Mouse (Mus musculus): ENCODE measurements around the gene Thrsp. TPM values are rescaled to one million over a fixed set of nuclear protein-coding genes. Genes with fewer than 3 reads are reported as not detected.
"Not testable (repeated sequence)": the region's sequence is repeated elsewhere in the genome, so short reads cannot be mapped to it uniquely, and the experiment has no call there.

The Thrsp gene
- polyA plus RNA-seq, 1 experiment from 2014 or later, result 1.2 TPM

DNA sequence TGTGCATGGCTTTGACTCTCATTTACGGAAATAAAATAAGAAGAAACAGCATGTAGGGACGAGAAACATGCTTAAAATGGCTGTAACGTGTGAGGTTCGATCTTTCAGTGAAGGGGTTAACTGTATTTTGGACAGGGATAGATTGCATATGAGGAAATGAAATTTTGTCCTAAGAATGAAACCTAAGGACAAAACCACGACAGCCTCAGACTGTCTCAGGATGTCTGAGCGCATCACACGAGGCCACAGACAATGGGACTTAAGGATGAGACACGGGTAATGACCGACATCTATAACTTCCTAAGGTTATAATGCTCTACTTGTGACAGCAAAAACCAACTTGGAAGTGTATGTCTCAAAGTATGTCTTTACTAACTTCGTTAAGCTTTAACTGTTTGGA lies 17.0 kb upstream of the Thrsp start:
- H3K4me1 ChIP-seq (ENCODE audit: insufficient read depth, low read length), result peaks cover 6% of the 10 kb centered on the region; the same call in 1 of the 2 replicates
- no peak overlapping the region for H3K9ac ChIP-seq (replicated peaks; ENCODE audit: low read length)
- no peaks in the 10 kb centered on the region for H3K9me3 ChIP-seq (ENCODE audit: low read length)
- no peak overlapping the region for H3K4me3 ChIP-seq (ENCODE audit: low read length)
- WGBS, result 80% methylated on average over 10 of the region's 10 CpGs
- no peak for ATAC-seq (ENCODE audit: low FRiP score, low TSS enrichment)
- no peak overlapping the region for H3K4me2 ChIP-seq (replicated peaks; ENCODE audit: low read depth, low read length)
- H3K36me3 ChIP-seq (ENCODE audit: insufficient read depth, low read length), result no peaks in the 10 kb centered on the region
- no peaks in the 10 kb centered on the region for H3K27me3 ChIP-seq (ENCODE audit: insufficient read depth, low read length)
- no peak overlapping the region for H3K27ac ChIP-seq (ENCODE audit: low read length)

DNA sequence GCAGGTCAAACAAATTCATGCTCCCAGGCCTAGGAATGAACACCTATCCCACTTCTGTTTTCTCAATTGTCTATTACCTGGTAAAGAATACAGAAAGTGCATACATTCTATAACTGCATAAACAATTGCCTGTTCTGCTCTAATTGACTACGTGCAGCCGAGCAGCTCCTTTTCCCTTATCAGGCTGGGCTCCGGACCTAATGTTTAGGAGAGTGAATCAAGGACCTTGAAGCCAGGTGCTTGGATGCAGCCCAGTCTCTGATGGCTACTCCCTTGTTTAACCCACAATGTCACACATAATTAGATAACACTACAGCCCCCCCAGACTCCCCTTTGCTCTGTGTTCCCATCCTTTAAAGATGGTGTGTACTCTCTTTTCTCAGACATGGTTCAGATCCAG lies 16.0 kb upstream of the Thrsp start:
- not testable (repeated sequence) for ATAC-seq (ENCODE audit: low FRiP score, low TSS enrichment); H3K27ac ChIP-seq (ENCODE audit: low read length)

DNA sequence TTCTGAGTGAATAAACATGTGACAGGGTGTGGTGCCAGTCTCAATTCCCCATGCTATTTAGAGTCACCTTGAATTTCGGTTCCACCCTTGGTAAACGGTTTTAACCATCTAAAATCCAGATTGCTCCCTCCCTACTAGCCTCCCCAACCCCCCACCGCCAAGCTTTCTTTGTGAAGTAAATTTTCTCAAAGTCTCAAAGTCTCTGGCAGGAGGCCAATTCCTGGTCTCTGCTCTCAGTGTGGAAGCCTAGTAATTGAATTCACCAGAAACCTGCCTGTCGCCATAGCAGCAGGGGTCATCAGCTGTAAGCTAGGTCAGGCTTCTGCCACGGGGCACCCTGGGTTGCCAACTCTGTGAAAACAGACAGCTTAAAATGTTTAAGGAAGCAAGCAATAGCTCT lies 12.2 kb upstream of the Thrsp start:
- 2% methylated on average over 5 of the region's 5 CpGs for WGBS
- no peak overlapping the region for H3K4me2 ChIP-seq (replicated peaks; ENCODE audit: low read depth, low read length)
- peaks cover 6% of the 10 kb centered on the region; the same call in 1 of the 2 replicates for H3K4me1 ChIP-seq (ENCODE audit: insufficient read depth, low read length)
- no peak overlapping the region for H3K9ac ChIP-seq (replicated peaks; ENCODE audit: low read length)
- no peak overlapping the region for H3K27ac ChIP-seq (ENCODE audit: low read length)
- no peaks in the 10 kb centered on the region for H3K27me3 ChIP-seq (ENCODE audit: insufficient read depth, low read length)
- no peaks in the 10 kb centered on the region for H3K36me3 ChIP-seq (ENCODE audit: insufficient read depth, low read length)
- ATAC-seq (ENCODE audit: low FRiP score, low TSS enrichment), result peak; percentile 73; the same call in 1 of the 2 replicates
- H3K9me3 ChIP-seq (ENCODE audit: low read length), result no peaks in the 10 kb centered on the region
- no peak overlapping the region for H3K4me3 ChIP-seq (ENCODE audit: low read length)

More for the DNA sequence above, 16.0 kb upstream of the Thrsp start:
- not testable (repeated sequence) for H3K9ac ChIP-seq (replicated peaks; ENCODE audit: low read length); H3K36me3 ChIP-seq (ENCODE audit: insufficient read depth, low read length); H3K9me3 ChIP-seq (ENCODE audit: low read length); H3K4me2 ChIP-seq (replicated peaks; ENCODE audit: low read depth, low read length); H3K4me1 ChIP-seq (ENCODE audit: insufficient read depth, low read length); H3K27me3 ChIP-seq (ENCODE audit: insufficient read depth, low read length); H3K4me3 ChIP-seq (ENCODE audit: low read length)
- WGBS, result 70% methylated on average over 3 of the region's 3 CpGs

DNA sequence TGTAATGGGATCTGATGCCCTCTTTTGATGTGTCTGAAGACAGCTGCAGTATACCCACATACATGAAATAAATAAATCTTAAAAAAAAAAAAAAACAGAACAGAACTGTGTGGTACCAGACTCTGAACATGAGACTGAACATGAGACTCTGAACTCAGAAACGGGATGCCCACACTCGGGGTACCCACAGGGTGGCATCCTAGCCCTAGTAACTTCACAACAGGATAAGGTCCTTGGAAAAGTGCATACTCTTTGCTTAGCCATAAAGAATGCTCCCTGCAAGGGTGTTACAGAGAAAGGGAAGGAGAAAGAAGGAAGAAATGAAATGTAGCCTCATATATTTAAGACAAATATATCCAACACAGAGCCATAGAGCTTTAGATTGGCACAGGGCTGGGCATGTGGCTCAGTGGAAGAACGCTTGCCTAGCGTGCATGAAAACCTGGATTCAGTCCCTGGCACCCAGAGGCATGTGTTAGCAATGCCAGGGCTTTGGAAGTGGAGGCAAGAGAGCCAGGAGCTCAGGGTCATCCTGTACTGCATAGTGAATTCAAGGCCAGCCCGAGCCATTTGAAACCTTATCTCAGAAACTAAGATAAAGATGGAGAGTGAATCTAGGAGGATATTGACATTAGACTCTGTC lies 10.4 kb upstream of the Thrsp start:
- WGBS, result 87% methylated on average over 5 of the region's 5 CpGs
- no peak overlapping the region for H3K9ac ChIP-seq (replicated peaks; ENCODE audit: low read length)
- H3K36me3 ChIP-seq (ENCODE audit: insufficient read depth, low read length), result no peaks in the 10 kb centered on the region
- peaks cover 6% of the 10 kb centered on the region; the same call in 1 of the 2 replicates for H3K4me1 ChIP-seq (ENCODE audit: insufficient read depth, low read length)
- H3K9me3 ChIP-seq (ENCODE audit: low read length), result no peaks in the 10 kb centered on the region
- H3K4me3 ChIP-seq (ENCODE audit: low read length), result no peak overlapping the region
- no peak for ATAC-seq (ENCODE audit: low FRiP score, low TSS enrichment)
- no peak overlapping the region for H3K27ac ChIP-seq (ENCODE audit: low read length)
- no peaks in the 10 kb centered on the region for H3K27me3 ChIP-seq (ENCODE audit: insufficient read depth, low read length)
- H3K4me2 ChIP-seq (replicated peaks; ENCODE audit: low read depth, low read length), result no peak overlapping the region

DNA sequence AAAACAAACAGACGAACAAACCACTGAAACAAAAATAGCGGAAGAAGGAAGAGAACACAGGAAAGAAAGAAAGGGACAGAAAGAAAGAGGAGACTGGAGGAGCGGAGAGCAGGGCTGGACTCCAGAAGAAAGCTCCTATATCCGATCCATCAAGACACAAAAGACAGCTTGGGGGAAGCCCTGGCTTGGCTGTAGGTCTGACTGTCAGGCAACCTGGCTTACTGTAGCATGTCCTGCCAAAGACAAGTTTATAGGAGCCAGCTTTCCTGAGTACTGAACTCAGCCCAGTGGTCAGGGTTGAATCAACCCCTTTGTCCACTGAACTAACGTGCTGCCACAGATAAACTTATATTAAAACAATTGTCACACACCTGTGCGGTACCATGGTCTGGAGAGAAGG lies 9.8 kb upstream of the Thrsp start:
- Histone ChIP-seq H3K36me3 (ENCODE audit: insufficient read depth, low read length) (no peaks in the 10 kb centered on the region), H3K9me3 (ENCODE audit: low read length) (no peaks in the 10 kb centered on the region), H3K27ac (ENCODE audit: low read length) (no peak overlapping the region), H3K9ac (replicated peaks; ENCODE audit: low read length) (no peak overlapping the region), H3K4me2 (replicated peaks; ENCODE audit: low read depth, low read length) (no peak overlapping the region), H3K4me1 (ENCODE audit: insufficient read depth, low read length) (peaks cover 6% of the 10 kb centered on the region; the same call in 1 of the 2 replicates), H3K4me3 (ENCODE audit: low read length) (no peak overlapping the region), H3K27me3 (ENCODE audit: insufficient read depth, low read length) (no peaks in the 10 kb centered on the region)
- no peak for ATAC-seq (ENCODE audit: low FRiP score, low TSS enrichment)
- 76% methylated on average over 6 of the region's 6 CpGs for WGBS

DNA sequence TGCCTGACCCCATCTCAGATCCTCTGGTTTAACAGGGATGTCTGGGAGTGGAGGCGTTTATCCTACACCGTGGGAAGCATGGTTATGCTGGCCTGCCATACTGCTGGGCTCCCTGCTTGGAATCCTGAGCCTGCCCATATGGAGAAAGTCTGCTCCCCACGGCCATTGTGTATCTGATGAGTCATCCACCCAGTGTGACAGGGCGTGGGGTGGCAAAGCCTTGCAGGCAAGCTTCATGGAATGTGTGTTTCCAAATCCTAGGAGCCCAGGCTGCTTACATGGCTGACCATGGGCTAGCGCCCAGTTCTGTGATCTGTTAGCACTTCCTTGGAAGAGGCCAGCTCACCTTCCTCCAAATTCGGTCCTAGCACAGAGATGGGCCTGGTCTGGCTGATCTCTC lies 9.0 kb upstream of the Thrsp start:
- peaks cover 6% of the 10 kb centered on the region; the same call in 1 of the 2 replicates for H3K4me1 ChIP-seq (ENCODE audit: insufficient read depth, low read length)
- no peaks in the 10 kb centered on the region for H3K27me3 ChIP-seq (ENCODE audit: insufficient read depth, low read length)
- H3K4me2 ChIP-seq (replicated peaks; ENCODE audit: low read depth, low read length), result no peak overlapping the region
- H3K27ac ChIP-seq (ENCODE audit: low read length), result no peak overlapping the region
- H3K36me3 ChIP-seq (ENCODE audit: insufficient read depth, low read length), result no peaks in the 10 kb centered on the region
- H3K4me3 ChIP-seq (ENCODE audit: low read length), result no peak overlapping the region
- H3K9me3 ChIP-seq (ENCODE audit: low read length), result no peaks in the 10 kb centered on the region
- WGBS, result 68% methylated on average over 6 of the region's 6 CpGs
- ATAC-seq (ENCODE audit: low FRiP score, low TSS enrichment), result no peak
- H3K9ac ChIP-seq (replicated peaks; ENCODE audit: low read length), result no peak overlapping the region

DNA sequence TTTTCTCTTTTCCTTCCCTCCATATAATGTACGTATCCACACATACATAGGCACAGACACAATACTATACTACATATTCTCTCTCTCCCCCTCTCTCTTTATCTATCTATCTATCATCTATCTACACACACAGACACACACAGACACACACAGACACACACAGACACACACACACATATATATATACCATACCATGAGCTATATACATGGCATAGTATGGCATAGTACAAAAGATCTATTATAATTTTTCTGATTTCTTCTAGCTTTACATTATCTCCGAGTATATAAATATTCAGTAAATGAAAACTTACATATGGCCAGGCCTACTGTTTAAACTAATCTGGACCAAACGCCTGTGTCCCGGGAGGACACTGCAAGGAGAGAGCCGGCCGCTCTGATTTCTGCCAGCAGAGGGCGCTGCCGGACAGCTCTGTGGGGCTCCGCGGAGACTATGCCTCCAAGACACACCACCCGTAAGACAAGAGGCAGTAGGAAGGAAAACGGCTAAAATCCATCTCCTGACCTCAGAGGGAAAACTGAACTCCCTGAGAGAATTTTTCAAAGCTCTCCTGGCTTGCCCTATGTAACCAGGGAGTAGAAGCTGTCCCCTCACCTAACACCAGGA lies 7.2 kb upstream of the Thrsp start:
- Histone ChIP-seq H3K4me1 (ENCODE audit: insufficient read depth, low read length) (peaks cover 2% of the 10 kb centered on the region; the same call in 1 of the 2 replicates), H3K27ac (ENCODE audit: low read length) (no peak overlapping the region), H3K27me3 (ENCODE audit: insufficient read depth, low read length) (no peaks in the 10 kb centered on the region), H3K9me3 (ENCODE audit: low read length) (no peaks in the 10 kb centered on the region), H3K36me3 (ENCODE audit: insufficient read depth, low read length) (no peaks in the 10 kb centered on the region), H3K9ac (replicated peaks; ENCODE audit: low read length) (no peak overlapping the region), H3K4me3 (ENCODE audit: low read length) (no peak overlapping the region), H3K4me2 (replicated peaks; ENCODE audit: low read depth, low read length) (no peak overlapping the region)
- 9% methylated on average over 12 of the region's 12 CpGs for whole genome bisulfite sequencing
- peak; percentile 84; the same call in 1 of the 2 replicates for ATAC-seq (ENCODE audit: low FRiP score, low TSS enrichment)

DNA sequence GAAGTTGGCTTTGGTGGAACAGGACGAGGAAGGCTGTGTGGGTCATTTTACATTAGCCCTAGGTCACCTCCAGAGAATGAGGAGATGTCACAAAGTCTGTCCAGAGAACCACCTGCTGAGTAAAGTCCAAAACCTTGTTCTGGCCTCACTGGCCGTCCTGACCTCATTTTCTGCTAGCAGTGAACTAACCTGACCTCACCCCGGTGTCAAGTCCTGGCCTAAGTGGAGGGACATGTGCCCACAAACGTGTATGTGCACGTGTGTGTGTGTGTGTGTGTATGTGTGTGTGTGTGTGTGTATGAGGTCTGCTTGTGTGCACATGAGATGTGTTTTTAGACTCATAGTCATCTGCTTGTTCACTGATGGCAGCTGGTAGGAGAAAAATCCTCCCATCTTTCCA lies 6.2 kb upstream of the Thrsp start:
- Histone ChIP-seq H3K4me3 (ENCODE audit: low read length) (no peak overlapping the region), H3K4me2 (replicated peaks; ENCODE audit: low read depth, low read length) (no peak overlapping the region), H3K9ac (replicated peaks; ENCODE audit: low read length) (no peak overlapping the region), H3K27ac (ENCODE audit: low read length) (no peak overlapping the region), H3K27me3 (ENCODE audit: insufficient read depth, low read length) (no peaks in the 10 kb centered on the region), H3K9me3 (ENCODE audit: low read length) (no peaks in the 10 kb centered on the region), H3K36me3 (ENCODE audit: insufficient read depth, low read length) (no peaks in the 10 kb centered on the region), H3K4me1 (ENCODE audit: insufficient read depth, low read length) (no peaks in the 10 kb centered on the region)
- ATAC-seq (ENCODE audit: low FRiP score, low TSS enrichment), result no peak
- 56% methylated on average over 5 of the region's 5 CpGs for WGBS

DNA sequence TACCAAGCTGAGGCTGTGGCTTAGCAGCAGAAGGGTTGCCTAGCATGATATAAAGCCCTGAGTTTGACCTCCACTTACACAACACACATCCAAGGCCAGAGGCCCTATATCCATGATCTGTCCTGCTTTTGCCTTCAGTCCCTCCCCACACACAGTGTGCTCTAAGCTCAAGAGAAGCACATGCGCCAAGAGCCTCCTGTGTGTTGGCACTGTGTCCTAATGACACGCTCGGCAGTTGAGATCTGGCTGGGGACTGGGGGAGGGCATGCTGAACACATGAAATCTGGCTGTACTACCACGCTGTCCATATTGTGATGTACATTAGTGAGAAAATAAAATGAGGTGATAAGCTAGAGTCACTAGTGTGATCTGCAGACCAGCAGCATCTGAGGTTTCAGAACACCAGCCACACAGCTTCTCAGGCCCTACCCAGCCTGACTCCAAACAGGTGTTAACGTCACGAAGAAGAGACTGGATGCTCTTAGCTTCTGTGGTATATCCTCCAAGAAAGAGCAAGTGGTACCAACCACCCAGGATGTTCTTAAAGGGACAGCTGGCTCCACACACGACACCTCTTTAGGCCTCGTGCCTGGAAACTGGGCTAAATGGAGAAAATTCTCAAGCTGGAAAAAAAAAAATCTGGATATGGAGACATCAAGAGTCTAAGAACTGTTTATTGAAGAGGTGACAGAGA lies 3.6 kb upstream of the Thrsp start:
- no peak for ATAC-seq (ENCODE audit: low FRiP score, low TSS enrichment)
- H3K27me3 ChIP-seq (ENCODE audit: insufficient read depth, low read length), result no peaks in the 10 kb centered on the region
- no peak overlapping the region for H3K4me2 ChIP-seq (replicated peaks; ENCODE audit: low read depth, low read length)
- no peaks in the 10 kb centered on the region; the same call in 1 of the 2 replicates for H3K4me1 ChIP-seq (ENCODE audit: insufficient read depth, low read length)
- H3K9ac ChIP-seq (replicated peaks; ENCODE audit: low read length), result no peak overlapping the region
- no peaks in the 10 kb centered on the region for H3K9me3 ChIP-seq (ENCODE audit: low read length)
- H3K4me3 ChIP-seq (ENCODE audit: low read length), result no peak overlapping the region
- H3K27ac ChIP-seq (ENCODE audit: low read length), result no peak overlapping the region
- H3K36me3 ChIP-seq (ENCODE audit: insufficient read depth, low read length), result no peaks in the 10 kb centered on the region
- WGBS, result 72% methylated on average over 8 of the region's 8 CpGs

DNA sequence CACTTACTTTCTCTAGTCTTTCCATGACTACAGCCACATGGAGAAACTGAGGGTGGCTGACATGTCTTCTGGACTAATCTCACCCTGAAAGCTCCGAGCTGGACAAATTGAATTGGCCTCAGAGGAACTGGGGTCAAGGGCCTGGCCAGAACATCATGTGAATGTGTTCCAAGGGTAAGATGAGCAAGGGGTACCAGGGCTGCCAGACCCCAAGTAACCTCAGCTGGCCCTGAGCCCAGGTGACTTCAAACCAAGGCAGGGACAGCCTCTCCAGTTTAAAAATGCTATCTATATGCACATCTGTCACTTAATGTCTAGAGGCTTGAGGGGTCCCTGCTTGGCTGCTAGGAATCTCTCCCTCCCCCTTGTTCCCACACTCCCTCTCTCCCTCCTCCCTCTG lies 2.9 kb upstream of the Thrsp start:
- no peaks in the 10 kb centered on the region for H3K9me3 ChIP-seq (ENCODE audit: low read length)
- H3K27me3 ChIP-seq (ENCODE audit: insufficient read depth, low read length), result no peaks in the 10 kb centered on the region
- no peak overlapping the region for H3K9ac ChIP-seq (replicated peaks; ENCODE audit: low read length)
- H3K27ac ChIP-seq (ENCODE audit: low read length), result no peak overlapping the region
- no peak overlapping the region for H3K4me3 ChIP-seq (ENCODE audit: low read length)
- no peaks in the 10 kb centered on the region; the same call in 1 of the 2 replicates for H3K4me1 ChIP-seq (ENCODE audit: insufficient read depth, low read length)
- 44% methylated on average over 1 of the region's 1 CpGs for whole genome bisulfite sequencing
- no peak for ATAC-seq (ENCODE audit: low FRiP score, low TSS enrichment)
- H3K4me2 ChIP-seq (replicated peaks; ENCODE audit: low read depth, low read length), result no peak overlapping the region
- no peaks in the 10 kb centered on the region for H3K36me3 ChIP-seq (ENCODE audit: insufficient read depth, low read length)

Measured in kidney, embryonic 16.5 days (tissue).